21 mouse cellular contexts compared by ENCODE assay signal in genomic region chr8:108866430-108866829, GRCm38 (mm10).
DNase-seq lines count a peak whose midpoint lies in the region; ATAC-seq and TF ChIP-seq lines count a peak whose summit lies in the region.
"Had no signal": no experiment of that assay in that cellular context is flagged by ENCODE, and none has a peak within 500 bp of the region (broad histone marks: within the 10 kb centered on the region; RNA-seq: fewer than 3 reads in every experiment).

No protein-coding gene starts in this region.

- TF ChIP-seq CTCF in lung, adult 2 months (IDR thresholded peaks at IDR 0.05; ENCODE audit: insufficient read depth, low read length): no peak

- no peak overlapping the region for H3K4me2 ChIP-seq in limb, embryonic 13.5 days (replicated peaks)
- H3K4me2 ChIP-seq: embryonic facial prominence, embryonic 12.5 days; heart, embryonic 11.5 days; liver, embryonic 15.5 days; neural tube, embryonic 15.5 days had no signal

- no peak overlapping the region for H3K4me3 ChIP-seq in limb, embryonic 13.5 days
- H3K4me3 ChIP-seq in limb, embryonic 10.5 days: no peak overlapping the region
- H3K4me3 ChIP-seq in lung, adult 2 months (replicated peaks; ENCODE audit: extremely low read depth, low read depth, low read length): no peak overlapping the region
- H3K4me3 ChIP-seq: embryonic facial prominence, embryonic 12.5 days; layer of hippocampus, adult 2 months; liver, embryonic 15.5 days; neural tube, embryonic 15.5 days had no signal

- H3K36me3 ChIP-seq in limb, embryonic 13.5 days: peaks cover 42% of the 10 kb centered on the region
- peaks cover 52% of the 10 kb centered on the region for H3K36me3 ChIP-seq in limb, embryonic 10.5 days
- H3K36me3 ChIP-seq: liver, embryonic 15.5 days; neural tube, embryonic 15.5 days had no signal

- no peaks in the 10 kb centered on the region for H3K27me3 ChIP-seq in limb, embryonic 13.5 days
- no peaks in the 10 kb centered on the region for H3K27me3 ChIP-seq in limb, embryonic 10.5 days (ENCODE audit: low read depth, poor library complexity, severe bottlenecking)
- H3K27me3 ChIP-seq: embryonic facial prominence, embryonic 12.5 days; liver, embryonic 15.5 days; neural tube, embryonic 15.5 days had no signal

- 0 out of 2 replicates have a peak overlapping the region, but pooled peaks have one; percentile 28 for H3K27ac ChIP-seq in limb, embryonic 13.5 days
- no peak overlapping the region; the same call in 1 of the 2 replicates for H3K27ac ChIP-seq in limb, embryonic 10.5 days
- H3K27ac ChIP-seq: embryonic facial prominence, embryonic 12.5 days; kidney, postnatal 0 days; layer of hippocampus, adult 2 months; liver, embryonic 15.5 days; macrophage; neural tube, embryonic 15.5 days had no signal

- no peak for TF ChIP-seq POLR2A in lung, adult 2 months (IDR thresholded peaks at IDR 0.05; ENCODE audit: borderline replicate concordance, extremely low read depth, low read depth, low read length)

- no peak for DNase-seq in limb, embryonic 10.5 days (ENCODE audit: low spot score)
- DNase-seq in c-Kit-positive CD71-positive TER-119-positive erythroid progenitor cells, embryonic 14.5 days (ENCODE audit: low spot score): peak; percentile 4
- peak; percentile 31 for DNase-seq in naive thymus-derived CD4-positive, alpha-beta T cell, adult 2 months (ENCODE audit: low read depth)
- no peak for DNase-seq in cerebellum, adult 18-20 months
- no peak for DNase-seq in lung, adult 2 months
- no peak for DNase-seq in layer of hippocampus, postnatal 36 days
- DNase-seq: adrenal gland, postnatal 36 days; B cell, adult 2 months; cerebellum, postnatal 36 days; gastrocnemius, postnatal 14 days; heart, postnatal 4 days; right cerebral cortex, postnatal 4 days had no signal

- no peaks in the 10 kb centered on the region for H3K9me3 ChIP-seq in limb, embryonic 13.5 days
- H3K9me3 ChIP-seq in limb, embryonic 10.5 days (replicated peaks): no peaks in the 10 kb centered on the region
- H3K9me3 ChIP-seq: embryonic facial prominence, embryonic 12.5 days; liver, embryonic 15.5 days; neural tube, embryonic 15.5 days had no signal

- WGBS in limb, embryonic 13.5 days: 91% methylated on average over 7 of the region's 7 CpGs
- WGBS in limb, embryonic 10.5 days: 93% methylated on average over 7 of the region's 7 CpGs
- WGBS in lung, adult 2 months: 91% methylated on average over 7 of the region's 7 CpGs

- H3K9ac ChIP-seq in limb, embryonic 13.5 days: no peak overlapping the region
- H3K9ac ChIP-seq: embryonic facial prominence, embryonic 12.5 days; liver, embryonic 15.5 days; neural tube, embryonic 15.5 days had no signal

- H3K4me1 ChIP-seq in limb, embryonic 13.5 days: peaks cover 50% of the 10 kb centered on the region
- peaks cover 50% of the 10 kb centered on the region for H3K4me1 ChIP-seq in limb, embryonic 10.5 days
- H3K4me1 ChIP-seq in lung, adult 2 months (ENCODE audit: control insufficient read depth, insufficient read depth, low read length): peaks cover 26% of the 10 kb centered on the region

- ATAC-seq in limb, embryonic 13.5 days (ENCODE audit: low FRiP score, low read depth): no peak
- peak; percentile 34 for ATAC-seq in CD4-positive, CD25-positive, alpha-beta regulatory T cell, adult 4 months

Comparison
In these comparisons a context has a peak if more than half of its experiments do, and no peak if none do; other contexts are left out.
1. DNase-seq: peak in c-Kit-positive CD71-positive TER-119-positive erythroid progenitor cells, embryonic 14.5 days (single experiment) and naive thymus-derived CD4-positive, alpha-beta T cell, adult 2 months (single experiment); none in limb, embryonic 10.5 days (single experiment), cerebellum, adult 18-20 months (0 of 2), lung, adult 2 months (single experiment) and layer of hippocampus, postnatal 36 days (0 of 2).